Mouse (Mus musculus) liver, embryonic 14.5 days (tissue): ENCODE results near the gene Gm42742. TPM values are rescaled to one million over a fixed set of nuclear protein-coding genes. Genes with fewer than 3 reads are reported as not detected.

ENCODE experiments used
- ATAC-seq: fragments of 200-750 bp; cut with Nextera tagmentation; 2 replicates; pipeline ENCODE4 v1.8.0; 2017; ENCODE audit warnings: moderate number of reproducible peaks, mild to moderate bottlenecking, moderate library complexity; ENCODE audit not compliant: insufficient read depth
- DNase-seq, 3 experiments: peaks; one replicate each; pipeline ENCODE4 v3.0.0-alpha.2; 2012 to 2013; ENCODE audit warnings: low read depth in 3 of 3, low spot score in 3 of 3
- H3K27ac ChIP-seq: fragments of 300-500 bp; sonication (generic); 2 replicates; pipeline ENCODE4 v1.5.1; 2014; ENCODE audit warnings: moderate library complexity, mild to moderate bottlenecking, control low read depth, inconsistent platforms
- H3K27me3 ChIP-seq: fragments of 300-500 bp; sonication (generic); 2 replicates; pipeline ENCODE4 v1.6.1; 2014; ENCODE audit warnings: mild to moderate bottlenecking, low read length, moderate library complexity; ENCODE audit not compliant: control insufficient read depth, insufficient read depth
- H3K36me3 ChIP-seq: fragments of 300-500 bp; sonication (generic); replicated peaks from 2 replicates; pipeline ENCODE4 v1.6.1; 2014; ENCODE audit warnings: low read depth; ENCODE audit not compliant: control insufficient read depth, insufficient read depth
- H3K4me1 ChIP-seq, 2 experiments: fragments of 200-500 bp in 1 of 2; fragments of 300-500 bp in 1 of 2; sonication (generic) in 1 of 2; replicated peaks; 2 replicates each; pipeline ENCODE4 v1.6.1; 2012 to 2014; ENCODE audit warnings: antibody characterized with exemption in 1 of 2, inconsistent platforms in 1 of 2, low read length in 1 of 2; ENCODE audit not compliant: control insufficient read depth in 2 of 2, insufficient read depth in 2 of 2
- H3K4me2 ChIP-seq: fragments of 300-500 bp; sonication (generic); 2 replicates; pipeline ENCODE4 v1.6.1; 2014; ENCODE audit warnings: low read depth, mild to moderate bottlenecking, control low read depth, moderate library complexity
- H3K4me3 ChIP-seq, 2 experiments: fragments of 200-500 bp in 1 of 2; fragments of 300-500 bp in 1 of 2; sonication (generic) in 1 of 2; 2 replicates each; pipeline ENCODE4 v1.5.1; 2012 to 2014; ENCODE audit warnings: low read depth in 2 of 2, low read length in 2 of 2, mild to moderate bottlenecking in 2 of 2, control low read depth in 1 of 2, inconsistent platforms in 1 of 2, moderate library complexity in 1 of 2; ENCODE audit not compliant: insufficient read depth in 1 of 2
- H3K9ac ChIP-seq: fragments of 300-500 bp; sonication (generic); replicated peaks from 2 replicates; pipeline ENCODE4 v1.6.1; 2014; ENCODE audit warnings: mild to moderate bottlenecking, control low read depth, moderate library complexity
- H3K9me3 ChIP-seq: fragments of 300-500 bp; sonication (generic); 2 replicates; pipeline ENCODE4 v1.6.1; 2016; ENCODE audit warnings: low read length, mixed read lengths; ENCODE audit not compliant: control insufficient read depth
- CTCF ChIP-seq: IDR thresholded peaks from 2 replicates; pipeline ENCODE4 v1.5.1; 2016; ENCODE audit warnings: antibody characterized with exemption, low read depth, control low read depth
- EP300 ChIP-seq: IDR thresholded peaks from 2 replicates; pipeline ENCODE4 v1.6.1; 2016; ENCODE audit warnings: antibody characterized with exemption, low read depth
- WGBS: fragments of 180-500 bp; shearing (Covaris S2); extraction: QIAGEN DNeasy Blood & Tissue Kit; methylation state at CpG from one replicate; pipeline ENCODE4 v1.1.7; 2014; ENCODE audit not compliant: insufficient replicate concordance; 5-methylcytosine and 5-hydroxymethylcytosine counted together
- polyA plus RNA-seq, 2 experiments: library from polyadenylated mRNA; depleted of rRNA in 1 of 2; stranded (reverse) in 1 of 2; unstranded in 1 of 2; fragments of >200 nt; fragmentation: Nextera tagmentation in 1 of 2; extraction: Ambion mirVana in 1 of 2; gene quantifications; 2 replicates each; pipeline versions ENCODE4 v1.2.1 to v1.2.3; 2012 to 2014

Gene Gm42742
- polyA plus RNA-seq, 2 experiments = 1.2 to 15.7 TPM

- no peaks in the 10 kb centered on the region for H3K27me3 ChIP-seq
- H3K4me2 ChIP-seq = no peak overlapping the region
- TF ChIP-seq EP300 = no peak
- no peak for TF ChIP-seq CTCF
- no peaks in the 10 kb centered on the region for H3K9me3 ChIP-seq
- no peak overlapping the region for H3K9ac ChIP-seq
- ATAC-seq (no peak), DNase-seq (no peak)
- WGBS = 80% methylated on average over 6 of the region's 6 CpGs
- peaks cover 22% of the 10 kb centered on the region for H3K36me3 ChIP-seq
- H3K4me1 ChIP-seq = peaks cover 10 to 12% of the 10 kb centered on the region in 2 experiments
- no peak overlapping the region for H3K27ac ChIP-seq
- H3K4me3 ChIP-seq = no peak overlapping the region
Measured at GRCm38 (mm10) chr7:126978841-126979240, 42.1 kb downstream of the Gm42742 start.

- 21% methylated on average over 14 of the region's 14 CpGs for WGBS
- H3K4me3 ChIP-seq = peak overlapping the region; percentile 70 to 88
- peak overlapping the region; percentile 81 for H3K9ac ChIP-seq
- no peaks in the 10 kb centered on the region for H3K27me3 ChIP-seq
- peaks cover 10 to 12% of the 10 kb centered on the region in 2 experiments for H3K4me1 ChIP-seq
- TF ChIP-seq EP300 = no peak
- no peak for TF ChIP-seq CTCF
- peaks cover 22% of the 10 kb centered on the region for H3K36me3 ChIP-seq
- H3K4me2 ChIP-seq = peak overlapping the region; percentile 77
- H3K27ac ChIP-seq = peak overlapping the region; percentile 77
- no peaks in the 10 kb centered on the region for H3K9me3 ChIP-seq
- peak; percentile 19 to 38 (median 23) for DNase-seq
- ATAC-seq = no peak
Measured at GRCm38 (mm10) chr7:126976878-126977459, 43.9 kb downstream of the Gm42742 start.

- TF ChIP-seq CTCF (peak; percentile 100), EP300 (peak; percentile 47)
- ATAC-seq (peak; percentile 94), DNase-seq (peak; percentile 94 to 95 (median 94))
- Histone ChIP-seq H3K9ac (peak within 1 kb of the TSS; percentile 81), H3K36me3 (peaks cover 22% of the 10 kb centered on the region), H3K9me3 (no peaks in the 10 kb centered on the region), H3K4me1 (peaks cover 10 to 12% of the 10 kb centered on the region in 2 experiments), H3K4me2 (peak within 1 kb of the TSS; percentile 77), H3K27ac (peak within 1 kb of the TSS; percentile 77), H3K27me3 (no peaks in the 10 kb centered on the region), H3K4me3 (peak within 1 kb of the TSS; percentile 70 to 88)
- WGBS = under 1% methylated on average over 55 of the region's 55 CpGs
Measured at GRCm38 (mm10) chr7:126975950-126976866, 44.7 kb downstream of the Gm42742 start, which contains the start of gene Cdiptos. TSS of gene Cdiptos (minus strand) at chr7:126976098.

- Histone ChIP-seq H3K9ac (peak within 1 kb of the TSS; percentile 81), H3K4me1 (peaks cover 10 to 12% of the 10 kb centered on the region in 2 experiments), H3K4me3 (peak within 1 kb of the TSS; percentile 70 to 88), H3K27me3 (no peaks in the 10 kb centered on the region), H3K9me3 (no peaks in the 10 kb centered on the region), H3K27ac (peak within 1 kb of the TSS; percentile 77), H3K36me3 (peaks cover 22% of the 10 kb centered on the region), H3K4me2 (peak within 1 kb of the TSS; percentile 77)
- ATAC-seq (no peak), DNase-seq (no peak)
- whole genome bisulfite sequencing = 13% methylated on average over 1 of the region's 1 CpGs
- TF ChIP-seq CTCF = no peak
Measured at GRCm38 (mm10) chr7:126975893-126975949, 45.2 kb downstream of the Gm42742 start, which contains the start of gene Cdipt. TSS of gene Cdipt (plus strand) at chr7:126975914.

- WGBS = 3% methylated on average over 8 of the region's 8 CpGs
- H3K27me3 ChIP-seq = no peaks in the 10 kb centered on the region
- H3K4me1 ChIP-seq = peaks cover 10 to 12% of the 10 kb centered on the region in 2 experiments
- H3K4me2 ChIP-seq = peak overlapping the region; percentile 77
- H3K9me3 ChIP-seq = no peaks in the 10 kb centered on the region
- DNase-seq (no peak), ATAC-seq (no peak)
- no peak overlapping the region; the same call in 1 of the 2 replicates for H3K27ac ChIP-seq
- TF ChIP-seq EP300 (no peak), CTCF (no peak)
- peaks cover 22% of the 10 kb centered on the region for H3K36me3 ChIP-seq
- H3K4me3 ChIP-seq = peak overlapping the region; percentile 23 to 70; a peak in 3 of 4 replicates
- peak overlapping the region; percentile 32 for H3K9ac ChIP-seq
Measured at GRCm38 (mm10) chr7:126975493-126975892, 45.4 kb downstream of the Gm42742 start.
